Mouse (Mus musculus) forebrain, embryonic 16.5 days (tissue): ENCODE measurements around the gene Clcn6. TPM values are rescaled to one million over a fixed set of nuclear protein-coding genes. Genes with fewer than 3 reads are reported as not detected.

Source experiments
- ATAC-seq: fragments of 200-750 bp; cut with Nextera tagmentation; 2 replicates; pipeline ENCODE4 v1.8.0; 2017; ENCODE audit warnings: mild to moderate bottlenecking, moderate library complexity
- H3K27ac ChIP-seq: fragments of 300-500 bp; sonication (generic); 2 replicates; pipeline ENCODE4 v1.5.1; 2014; ENCODE audit warnings: low read length, control low read depth
- H3K27me3 ChIP-seq: fragments of 300-500 bp; sonication (generic); replicated peaks from 2 replicates; pipeline ENCODE4 v1.6.1; 2014; ENCODE audit warnings: low read length; ENCODE audit not compliant: control insufficient read depth, insufficient read depth
- H3K36me3 ChIP-seq: fragments of 300-500 bp; sonication (generic); 2 replicates; pipeline ENCODE4 v1.6.1; 2014; ENCODE audit not compliant: control insufficient read depth, insufficient read depth
- H3K4me1 ChIP-seq: fragments of 300-500 bp; sonication (generic); replicated peaks from 2 replicates; pipeline ENCODE4 v1.6.1; 2014; ENCODE audit warnings: low read length; ENCODE audit not compliant: control insufficient read depth, insufficient read depth
- H3K4me2 ChIP-seq: fragments of 300-500 bp; sonication (generic); 2 replicates; pipeline ENCODE4 v1.6.1; 2014; ENCODE audit warnings: mild to moderate bottlenecking, low read length, control low read depth
- H3K4me3 ChIP-seq: fragments of 300-500 bp; sonication (generic); replicated peaks from 2 replicates; pipeline ENCODE4 v1.5.1; 2014; ENCODE audit warnings: mild to moderate bottlenecking, low read length, control low read depth
- H3K9ac ChIP-seq: fragments of 300-500 bp; sonication (generic); replicated peaks from 2 replicates; pipeline ENCODE4 v1.6.1; 2014; ENCODE audit warnings: low read depth, low read length, control low read depth
- H3K9me3 ChIP-seq: fragments of 300-500 bp; sonication (generic); 2 replicates; pipeline ENCODE4 v1.6.1; 2016; ENCODE audit warnings: low read length; ENCODE audit not compliant: control insufficient read depth
- WGBS: fragments of 180-500 bp; shearing (Covaris S2); extraction: QIAGEN DNeasy Blood & Tissue Kit; methylation state at CpG from one replicate; pipeline ENCODE4 v1.1.7; 2014; 5-methylcytosine and 5-hydroxymethylcytosine counted together
- polyA plus RNA-seq: library from polyadenylated mRNA; unstranded; fragments of >200 nt; fragmentation: Nextera tagmentation; extraction: Ambion mirVana; gene quantifications from 2 replicates; pipeline ENCODE4 v1.2.1, GENCODE M21; 2015

The Clcn6 gene
- polyA plus RNA-seq, 1 experiment from 2014 or later: 40.6 TPM

- Histone ChIP-seq H3K4me2 (no peak overlapping the region), H3K36me3 (no peaks in the 10 kb centered on the region), H3K27ac (no peak overlapping the region), H3K4me1 (no peaks in the 10 kb centered on the region), H3K27me3 (no peaks in the 10 kb centered on the region), H3K4me3 (no peak overlapping the region), H3K9ac (no peak overlapping the region), H3K9me3 (peaks cover 5% of the 10 kb centered on the region; the same call in 1 of the 2 replicates)
- WGBS: 94% methylated on average over 6 of the region's 6 CpGs
- ATAC-seq: no peak
Measured at GRCm38 (mm10) chr4:147978391-147978790, 60.2 kb downstream of the Clcn6 start.

GRCm38 (mm10) chr4:147977726-147978125 lies 60.9 kb downstream of the Clcn6 start:
- WGBS: 76% methylated on average over 4 of the region's 4 CpGs
- no peak overlapping the region for H3K4me3 ChIP-seq
- no peak overlapping the region for H3K27ac ChIP-seq
- no peaks in the 10 kb centered on the region for H3K36me3 ChIP-seq
- no peak for ATAC-seq
- no peak overlapping the region for H3K4me2 ChIP-seq
- no peaks in the 10 kb centered on the region for H3K27me3 ChIP-seq
- H3K4me1 ChIP-seq: no peaks in the 10 kb centered on the region
- no peak overlapping the region for H3K9ac ChIP-seq
- peaks cover 5% of the 10 kb centered on the region; the same call in 1 of the 2 replicates for H3K9me3 ChIP-seq

DNA sequence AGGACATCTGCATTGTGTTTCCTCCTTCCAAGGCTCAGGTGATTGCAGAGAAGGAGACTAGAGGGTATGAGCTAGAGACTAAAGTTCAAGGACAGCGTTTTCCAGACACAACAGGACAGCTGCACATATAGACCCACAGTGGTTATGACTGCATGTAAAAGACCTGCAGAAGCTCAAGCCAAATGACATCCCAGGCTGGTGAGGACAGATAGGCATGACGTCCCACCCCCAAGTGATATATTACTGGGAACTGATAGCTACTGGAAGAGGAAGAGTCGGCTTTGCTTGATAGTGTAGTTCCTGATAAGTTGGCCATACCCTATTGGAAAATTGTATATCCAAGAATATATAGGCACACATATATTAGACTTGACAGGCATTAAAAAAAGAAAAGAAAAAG lies 62.4 kb downstream of the Clcn6 start:
- Histone ChIP-seq H3K9me3 (peaks cover 5% of the 10 kb centered on the region; the same call in 1 of the 2 replicates), H3K27ac (no peak overlapping the region), H3K4me1 (no peaks in the 10 kb centered on the region), H3K4me3 (no peak overlapping the region), H3K9ac (no peak overlapping the region), H3K4me2 (no peak overlapping the region), H3K36me3 (no peaks in the 10 kb centered on the region), H3K27me3 (no peaks in the 10 kb centered on the region)
- 83% methylated on average over 3 of the region's 3 CpGs for WGBS
- no peak for ATAC-seq

DNA sequence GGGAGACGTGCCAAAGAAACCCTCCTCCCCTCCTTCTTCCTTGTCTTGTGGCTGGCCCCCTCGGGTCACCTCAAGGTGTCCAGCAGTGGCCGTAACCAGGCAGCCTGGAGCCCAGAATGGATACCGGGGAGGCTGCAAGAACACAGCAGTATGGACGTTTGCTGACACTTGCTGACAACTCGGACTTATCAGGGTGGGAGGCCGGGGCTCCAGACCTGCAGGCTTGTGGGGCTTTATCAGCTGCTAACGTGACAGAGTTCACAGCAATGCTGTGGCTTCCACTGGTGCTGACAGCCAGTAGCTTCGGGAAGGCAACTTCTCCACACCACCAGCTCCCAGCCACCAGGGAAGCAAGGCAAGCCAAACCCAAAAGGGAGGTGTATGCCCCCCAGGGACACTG lies 69.3 kb downstream of the Clcn6 start:
- H3K4me1 ChIP-seq: no peaks in the 10 kb centered on the region
- H3K9me3 ChIP-seq: no peaks in the 10 kb centered on the region
- H3K27ac ChIP-seq: no peak overlapping the region
- no peaks in the 10 kb centered on the region for H3K36me3 ChIP-seq
- ATAC-seq: no peak
- no peak overlapping the region for H3K4me3 ChIP-seq
- H3K4me2 ChIP-seq: no peak overlapping the region
- 65% methylated on average over 9 of the region's 9 CpGs for WGBS
- no peaks in the 10 kb centered on the region for H3K27me3 ChIP-seq
- no peak overlapping the region for H3K9ac ChIP-seq

- ATAC-seq: no peak
- Histone ChIP-seq H3K9ac (no peak overlapping the region), H3K4me3 (no peak overlapping the region), H3K27me3 (no peaks in the 10 kb centered on the region), H3K4me2 (no peak overlapping the region), H3K9me3 (no peaks in the 10 kb centered on the region), H3K36me3 (no peaks in the 10 kb centered on the region), H3K27ac (no peak overlapping the region), H3K4me1 (no peaks in the 10 kb centered on the region)
- WGBS: 73% methylated on average over 2 of the region's 2 CpGs
Measured at GRCm38 (mm10) chr4:147968816-147969215, 69.8 kb downstream of the Clcn6 start.

DNA sequence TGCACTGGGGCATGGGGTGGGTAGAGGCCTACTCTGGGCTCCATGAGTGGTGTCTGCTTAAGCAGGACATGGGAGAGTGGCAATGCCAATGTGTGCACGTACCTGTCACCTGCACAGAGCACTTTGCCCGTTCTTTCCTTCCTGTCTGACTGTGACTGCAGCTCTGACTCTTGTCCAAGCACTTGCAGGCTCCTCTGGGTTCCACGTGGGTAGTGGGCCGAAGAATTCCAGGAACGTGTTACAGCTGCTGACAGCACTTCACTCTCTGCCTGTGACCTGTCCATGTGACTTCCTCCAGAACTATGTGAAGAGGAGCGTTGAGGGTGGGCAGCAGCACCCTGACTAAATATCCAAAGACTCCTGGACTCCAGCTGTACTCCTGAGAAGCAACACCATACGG lies 72.9 kb downstream of the Clcn6 start:
- no peaks in the 10 kb centered on the region for H3K27me3 ChIP-seq
- 84% methylated on average over 7 of the region's 7 CpGs for WGBS
- H3K9ac ChIP-seq: no peak overlapping the region
- no peak overlapping the region for H3K4me2 ChIP-seq
- no peaks in the 10 kb centered on the region for H3K4me1 ChIP-seq
- H3K27ac ChIP-seq: no peak overlapping the region
- H3K36me3 ChIP-seq: no peaks in the 10 kb centered on the region
- H3K9me3 ChIP-seq: no peaks in the 10 kb centered on the region
- no peak for ATAC-seq
- H3K4me3 ChIP-seq: no peak overlapping the region

GRCm38 (mm10) chr4:147963623-147964022 lies 75.0 kb downstream of the Clcn6 start:
- no peaks in the 10 kb centered on the region for H3K27me3 ChIP-seq
- H3K4me1 ChIP-seq: no peaks in the 10 kb centered on the region
- 90% methylated on average over 15 of the region's 15 CpGs for WGBS
- no peak overlapping the region for H3K9ac ChIP-seq
- no peak overlapping the region for H3K4me2 ChIP-seq
- H3K27ac ChIP-seq: no peak overlapping the region
- no peaks in the 10 kb centered on the region for H3K9me3 ChIP-seq
- no peak for ATAC-seq
- H3K36me3 ChIP-seq: no peaks in the 10 kb centered on the region
- no peak overlapping the region for H3K4me3 ChIP-seq

- WGBS: 56% methylated on average over 6 of the region's 6 CpGs
- no peaks in the 10 kb centered on the region for H3K9me3 ChIP-seq
- H3K4me2 ChIP-seq: no peak overlapping the region
- no peaks in the 10 kb centered on the region for H3K36me3 ChIP-seq
- H3K4me3 ChIP-seq: no peak overlapping the region
- no peak overlapping the region for H3K9ac ChIP-seq
- no peak for ATAC-seq
- no peak overlapping the region for H3K27ac ChIP-seq
- no peaks in the 10 kb centered on the region for H3K4me1 ChIP-seq
- H3K27me3 ChIP-seq: no peaks in the 10 kb centered on the region
Measured at GRCm38 (mm10) chr4:147962781-147963180, 75.8 kb downstream of the Clcn6 start.

DNA sequence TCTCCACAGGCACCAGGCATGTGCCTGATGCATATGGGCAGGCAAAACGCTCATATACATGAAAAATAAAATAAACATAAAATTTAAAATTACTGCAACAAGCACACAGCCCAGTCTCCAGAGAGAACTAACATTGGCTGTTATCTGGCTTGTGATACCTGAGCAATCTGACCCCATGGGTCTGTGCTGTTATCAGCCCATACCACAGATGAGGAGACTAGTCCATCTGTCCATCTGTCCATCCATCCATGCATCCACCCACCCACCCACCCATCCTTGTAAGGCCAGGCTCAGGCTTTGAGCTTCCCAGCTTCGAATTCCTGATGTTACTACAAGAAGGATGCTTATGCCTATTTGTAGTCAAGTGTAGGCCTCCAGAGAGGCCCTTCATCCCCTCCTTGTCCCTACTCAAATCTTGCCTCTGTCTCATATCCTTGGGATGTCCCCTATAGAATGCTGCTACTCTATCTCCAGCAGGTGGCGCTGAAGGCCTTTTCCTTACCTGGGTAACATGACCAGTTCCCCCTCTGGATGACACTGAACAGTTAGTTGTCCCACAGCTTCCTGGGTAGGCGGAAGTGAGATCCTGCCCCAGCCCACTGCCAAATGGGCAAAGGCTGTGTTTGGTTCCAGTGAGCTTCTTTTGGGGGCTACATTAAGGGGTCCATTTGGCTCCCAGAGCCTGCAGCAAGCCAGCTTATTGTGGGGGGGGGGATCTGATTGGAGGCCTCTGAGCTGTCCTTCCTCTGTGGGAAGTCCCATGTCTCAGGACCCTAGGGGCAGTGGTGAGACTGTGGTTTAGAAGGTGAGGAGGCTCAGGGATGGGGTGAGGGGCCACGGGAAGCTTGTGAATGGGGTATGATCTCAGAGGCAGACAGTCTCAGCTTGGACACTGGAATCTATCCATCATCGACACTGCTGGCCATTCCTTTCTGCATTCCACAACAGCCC lies 78.5 kb downstream of the Clcn6 start:
- ATAC-seq: peak; percentile 70
- no peaks in the 10 kb centered on the region for H3K9me3 ChIP-seq

More for the DNA sequence above, 78.5 kb downstream of the Clcn6 start:
- Histone ChIP-seq H3K4me3 (no peak overlapping the region), H3K27ac (no peak overlapping the region), H3K4me1 (no peaks in the 10 kb centered on the region), H3K27me3 (0 out of 2 replicates have a peak, but pooled peaks cover 3% of the 10 kb centered on the region), H3K36me3 (no peaks in the 10 kb centered on the region), H3K9ac (no peak overlapping the region), H3K4me2 (no peak overlapping the region)
- 47% methylated on average over 6 of the region's 6 CpGs for WGBS
